Mouse (Mus musculus): ENCODE measurements at regions not wholly inside any gene's neighbourhood (a gene's known extent, or its start where the extent isn't known, plus 50 kb on each side); places are given as distances from the start of the nearest gene placed in this dataset.

GRCm38 (mm10) chr9:51379589-51379988 lies 50.9 kb upstream of the 1810046K07Rik start:
- no peak for DNase-seq (ENCODE audit: low spot score)
- intact Hi-C loops (cut with DNase I): no loop called here

GRCm38 (mm10) chr9:51393921-51394320 lies 65.2 kb upstream of the 1810046K07Rik start:
- no peak for DNase-seq (ENCODE audit: low spot score)
- intact Hi-C loops (cut with DNase I): loop anchor here (10.0 kb wide), 1 partner anchor 251 kb away; no protein-coding TSS in a partner anchor

- peak; percentile 14 for DNase-seq (ENCODE audit: low spot score)
- intact Hi-C loops (cut with DNase I): loop anchor here (10.0 kb wide), 1 partner anchor 250 kb away; no protein-coding TSS in a partner anchor
Measured at GRCm38 (mm10) chr9:51394372-51394771, 65.7 kb upstream of the 1810046K07Rik start.

- intact Hi-C loops (cut with DNase I): loop anchor here (10.0 kb wide), 1 partner anchor 248 kb away; no protein-coding TSS in a partner anchor
- no peak for DNase-seq (ENCODE audit: low spot score)
Measured at GRCm38 (mm10) chr9:51396801-51397200, 68.1 kb upstream of the 1810046K07Rik start.

GRCm38 (mm10) chr9:51397589-51398220 lies 69.0 kb upstream of the 1810046K07Rik start:
- DNase-seq (ENCODE audit: low spot score): no peak
- intact Hi-C loops (cut with DNase I): loop anchor here (10.0 kb wide), 1 partner anchor 247 kb away; no protein-coding TSS in a partner anchor

- intact Hi-C loops (cut with DNase I): loop anchor here (10.0 kb wide), 1 partner anchor 246 kb away; no protein-coding TSS in a partner anchor
- DNase-seq (ENCODE audit: low spot score): no peak
Measured at GRCm38 (mm10) chr9:51398886-51399285, 70.2 kb upstream of the 1810046K07Rik start.

GRCm38 (mm10) chr9:51399356-51399755 lies 70.6 kb upstream of the 1810046K07Rik start:
- DNase-seq (ENCODE audit: low spot score): no peak
- intact Hi-C loops (cut with DNase I): loop anchor here (10.0 kb wide), 1 partner anchor 245 kb away; no protein-coding TSS in a partner anchor

- intact Hi-C loops (cut with DNase I): no loop called here
- DNase-seq (ENCODE audit: low spot score): no peak
Measured at GRCm38 (mm10) chr9:51401779-51402178, 73.1 kb upstream of the 1810046K07Rik start.

GRCm38 (mm10) chr9:51407978-51408377 lies 79.3 kb upstream of the 1810046K07Rik start:
- intact Hi-C loops (cut with DNase I): no loop called here
- DNase-seq (ENCODE audit: low spot score): no peak

GRCm38 (mm10) chr9:51418923-51419482 lies 90.3 kb upstream of the 1810046K07Rik start:
- intact Hi-C loops (cut with DNase I): no loop called here
- DNase-seq (ENCODE audit: low spot score): no peak

GRCm38 (mm10) chr9:51422553-51422952 lies 93.8 kb upstream of the 1810046K07Rik start:
- DNase-seq (ENCODE audit: low spot score): no peak
- intact Hi-C loops (cut with DNase I): no loop called here

- DNase-seq (ENCODE audit: low spot score): no peak
- intact Hi-C loops (cut with DNase I): no loop called here
Measured at GRCm38 (mm10) chr9:51423341-51423740, 94.6 kb upstream of the 1810046K07Rik start.

GRCm38 (mm10) chr9:51430426-51430825 lies 101.7 kb upstream of the 1810046K07Rik start:
- DNase-seq (ENCODE audit: low spot score): no peak
- intact Hi-C loops (cut with DNase I): no loop called here

- no peak for DNase-seq (ENCODE audit: low spot score)
- intact Hi-C loops (cut with DNase I): no loop called here
Measured at GRCm38 (mm10) chr9:51437130-51437529, 108.4 kb upstream of the 1810046K07Rik start.

GRCm38 (mm10) chr9:51441773-51442381 lies 113.2 kb upstream of the 1810046K07Rik start:
- DNase-seq (ENCODE audit: low spot score): no peak
- intact Hi-C loops (cut with DNase I): no loop called here

- intact Hi-C loops (cut with DNase I): no loop called here
- DNase-seq (ENCODE audit: low spot score): no peak
Measured at GRCm38 (mm10) chr9:51455690-51456089, 127.0 kb upstream of the 1810046K07Rik start.

- no peak for DNase-seq (ENCODE audit: low spot score)
- intact Hi-C loops (cut with DNase I): no loop called here
Measured at GRCm38 (mm10) chr9:51462463-51463024, 133.8 kb upstream of the 1810046K07Rik start.

- intact Hi-C loops (cut with DNase I): no loop called here
- no peak for DNase-seq (ENCODE audit: low spot score)
Measured at GRCm38 (mm10) chr9:51470031-51470430, 141.3 kb upstream of the 1810046K07Rik start.

- intact Hi-C loops (cut with DNase I): no loop called here
- DNase-seq (ENCODE audit: low spot score): no peak
Measured at GRCm38 (mm10) chr9:51476511-51477056, 147.9 kb upstream of the 1810046K07Rik start.

- intact Hi-C loops (cut with DNase I): no loop called here
- no peak for DNase-seq (ENCODE audit: low spot score)
Measured at GRCm38 (mm10) chr9:51487840-51488239, 159.1 kb upstream of the 1810046K07Rik start.
